Mouse (Mus musculus): ENCODE measurements around the gene Sdk2.

Sdk2 gene

GRCm38 (mm10) chr11:114066951-114067762 lies at the start of gene Sdk2:
TSS of gene Sdk2 (minus strand) at chr11:114067046.
- DNase-seq: no peak

GRCm38 (mm10) chr11:114115077-114115476 lies 48.2 kb upstream of the Sdk2 start:
- DNase-seq: peak; percentile 33

DNA sequence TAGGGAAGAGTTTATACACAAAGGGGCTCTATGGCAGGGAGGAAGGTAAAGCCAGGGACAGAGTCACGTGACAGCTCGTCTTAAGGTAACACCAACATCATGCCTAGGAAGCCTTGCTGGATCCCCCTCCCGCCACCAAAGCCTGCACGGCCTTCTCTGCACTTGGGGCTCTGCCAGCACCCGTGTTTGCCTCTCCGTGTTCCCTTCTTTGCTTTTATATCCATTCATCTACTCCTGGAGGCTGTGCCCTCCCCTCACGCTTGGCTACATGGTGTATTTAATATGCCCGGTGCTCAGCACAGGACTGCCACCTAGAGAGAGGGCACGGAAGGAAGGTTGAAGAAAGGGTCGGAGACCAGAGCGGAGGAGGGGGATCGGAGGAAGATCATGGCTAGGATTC lies 47.8 kb upstream of the Sdk2 start:
- no peak for DNase-seq

- DNase-seq: no peak
These were observed 44.0 kb upstream of the Sdk2 start for GRCm38 (mm10) chr11:114110851-114111250.

- no peak for DNase-seq
These were observed 26.8 kb upstream of the Sdk2 start for GRCm38 (mm10) chr11:114093636-114094035.

DNA sequence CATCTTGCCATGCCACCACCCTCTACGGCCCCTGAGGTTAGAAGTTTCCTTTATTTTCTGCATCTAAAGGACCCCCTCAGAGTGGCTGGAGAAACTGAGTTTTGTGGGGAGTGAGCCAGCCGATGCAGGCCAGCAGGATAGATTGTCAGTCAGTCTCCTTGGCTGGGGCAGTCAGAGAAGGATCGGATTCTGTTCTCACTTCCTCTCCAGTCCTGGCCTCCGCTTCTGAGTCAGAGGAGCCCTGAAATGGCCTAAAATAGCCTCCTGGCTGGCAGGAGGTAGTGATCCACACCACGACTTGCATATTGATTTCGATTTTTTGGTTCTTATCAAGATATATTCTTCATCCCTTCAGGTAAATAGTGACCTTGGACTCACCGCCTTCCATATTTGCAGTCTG lies 26.3 kb upstream of the Sdk2 start:
- no peak for DNase-seq

- no peak for DNase-seq
These were observed 13.8 kb upstream of the Sdk2 start for GRCm38 (mm10) chr11:114080606-114081005.

DNA sequence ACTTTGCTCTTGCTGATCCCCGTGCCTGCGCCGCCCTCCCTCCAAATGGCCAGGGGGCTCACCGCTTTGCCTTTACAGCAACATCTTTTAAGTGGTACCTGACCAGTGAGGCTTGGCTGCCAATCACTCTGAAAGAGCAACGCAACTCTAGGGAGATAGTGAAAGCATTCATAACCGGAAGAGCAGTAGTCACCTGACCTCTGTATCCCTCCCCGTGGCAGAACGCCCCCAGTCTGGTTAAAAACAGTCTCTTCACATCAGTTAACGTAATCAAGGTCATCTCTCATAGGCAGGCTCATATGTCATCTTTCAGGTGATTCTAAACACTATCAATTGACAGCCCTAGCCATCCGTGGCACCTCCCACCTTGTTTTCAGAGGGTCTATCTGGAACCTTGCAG lies 5.8 kb upstream of the Sdk2 start:
- DNase-seq: no peak

- DNase-seq: peak; percentile 74
These were observed 5.2 kb upstream of the Sdk2 start for GRCm38 (mm10) chr11:114071998-114072397.

- peak; percentile 20 for DNase-seq
These were observed 4.0 kb upstream of the Sdk2 start for GRCm38 (mm10) chr11:114070881-114071280.

DNA sequence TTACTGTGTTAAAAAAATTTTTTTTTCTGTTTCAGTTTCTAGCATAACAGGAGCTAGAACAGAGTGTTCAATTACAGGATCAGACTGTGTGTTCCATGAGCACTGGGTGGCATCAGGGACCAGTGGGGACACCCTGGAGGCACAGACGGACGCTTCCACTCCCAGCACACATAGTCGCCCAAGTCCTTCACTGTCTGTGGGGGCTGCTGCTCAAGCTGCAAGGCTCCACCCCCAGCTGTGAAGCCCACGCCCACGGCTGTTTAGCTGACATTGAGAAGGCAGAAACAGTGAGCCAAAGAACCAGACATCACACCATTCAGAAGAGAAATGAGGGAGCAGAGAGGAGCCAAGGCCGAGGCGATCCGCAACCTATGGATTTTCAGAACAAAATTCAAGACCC lies 3.3 kb upstream of the Sdk2 start:
- no peak for DNase-seq

- DNase-seq: peak; percentile 56
These were observed 1.5 kb upstream of the Sdk2 start for GRCm38 (mm10) chr11:114068390-114068789.

GRCm38 (mm10) chr11:114066098-114066950 lies 522 bp downstream of the Sdk2 start:
- peak; percentile 42 for DNase-seq

DNA sequence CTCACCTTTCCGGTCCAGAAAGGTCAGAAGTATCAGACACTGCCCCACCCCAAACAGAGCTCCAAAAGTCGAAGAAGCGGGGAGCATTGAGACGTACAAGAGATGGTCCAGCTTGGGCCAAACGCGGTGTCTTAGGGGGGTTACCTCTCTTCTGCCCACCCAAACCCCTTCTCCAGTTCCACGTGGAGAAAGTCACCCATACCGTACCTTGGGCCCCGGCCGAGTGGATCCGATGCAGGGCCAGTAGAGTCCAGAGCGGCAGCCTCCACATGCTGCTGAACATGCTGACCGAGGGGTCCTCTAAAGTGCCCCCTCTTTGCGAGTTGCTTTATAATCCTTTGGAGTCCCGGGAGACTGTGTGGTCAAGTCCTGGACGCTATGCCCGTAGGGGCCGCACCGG lies 1.2 kb downstream of the Sdk2 start:
- DNase-seq: no peak

DNA sequence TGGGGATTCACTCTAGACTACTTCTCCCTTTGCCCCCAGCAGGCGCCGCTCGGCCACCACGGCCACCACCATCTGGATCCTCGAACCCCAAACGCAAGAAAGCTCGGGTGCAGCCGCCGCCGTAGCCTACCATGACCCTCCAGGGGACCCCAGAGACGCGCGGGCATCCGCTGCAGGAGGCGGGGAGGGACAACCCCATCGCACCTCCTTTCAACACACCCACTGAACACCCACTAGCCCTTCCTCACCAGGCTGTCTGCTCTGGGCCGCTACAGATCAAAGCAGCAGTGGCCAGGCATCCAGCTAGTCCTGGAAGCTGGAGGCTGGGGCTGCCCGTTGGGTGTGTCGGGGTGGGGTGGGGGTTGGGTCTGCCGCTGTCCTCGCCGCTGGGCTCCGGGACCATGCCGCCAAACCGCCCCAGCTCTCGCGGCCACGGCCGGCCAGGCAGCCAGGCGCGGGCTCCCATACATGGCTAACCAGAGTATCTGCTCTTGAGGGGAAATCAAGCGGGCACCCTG lies 1.9 kb downstream of the Sdk2 start:
- peak; percentile 14 for DNase-seq

DNA sequence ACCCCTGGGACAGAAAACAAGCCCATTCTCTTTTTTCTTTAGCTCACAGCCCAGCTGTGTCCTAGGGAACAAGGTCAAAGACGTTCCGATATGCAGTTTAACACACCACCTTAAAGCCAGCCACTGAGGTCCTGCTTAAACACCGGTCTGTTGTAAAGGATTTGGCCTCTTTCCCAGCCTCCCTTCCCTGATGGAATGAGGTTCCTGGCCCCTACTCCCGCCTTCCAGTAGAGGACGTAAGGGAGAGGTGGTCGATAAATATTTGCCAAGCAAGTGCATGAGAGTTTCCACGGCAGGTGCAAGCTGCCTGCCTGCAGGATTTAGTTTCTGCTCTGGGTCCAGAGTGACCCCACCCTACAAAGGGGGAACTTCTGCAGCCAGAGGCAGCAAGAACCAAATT lies 4.9 kb downstream of the Sdk2 start:
- DNase-seq: no peak

- DNase-seq: no peak
These were observed 5.6 kb downstream of the Sdk2 start for GRCm38 (mm10) chr11:114061265-114061664.

- DNase-seq: no peak
These were observed 10.5 kb downstream of the Sdk2 start for GRCm38 (mm10) chr11:114056351-114056750.

- no peak for DNase-seq
These were observed 12.1 kb downstream of the Sdk2 start for GRCm38 (mm10) chr11:114054581-114055315.

GRCm38 (mm10) chr11:114051361-114051760 lies 15.5 kb downstream of the Sdk2 start:
- DNase-seq: no peak

- no peak for DNase-seq
These were observed 16.3 kb downstream of the Sdk2 start for GRCm38 (mm10) chr11:114050511-114050910.

- DNase-seq: no peak
These were observed 18.9 kb downstream of the Sdk2 start for GRCm38 (mm10) chr11:114047887-114048331.

- no peak for DNase-seq
These were observed 19.9 kb downstream of the Sdk2 start for GRCm38 (mm10) chr11:114046927-114047326.
